Mouse (Mus musculus): ENCODE data around the gene Mllt3. TPM values are rescaled to one million over a fixed set of nuclear protein-coding genes. Genes with fewer than 3 reads are reported as not detected.

The Mllt3 gene
- polyA plus RNA-seq, 1 experiment from 2014 or later: 163 TPM

DNA sequence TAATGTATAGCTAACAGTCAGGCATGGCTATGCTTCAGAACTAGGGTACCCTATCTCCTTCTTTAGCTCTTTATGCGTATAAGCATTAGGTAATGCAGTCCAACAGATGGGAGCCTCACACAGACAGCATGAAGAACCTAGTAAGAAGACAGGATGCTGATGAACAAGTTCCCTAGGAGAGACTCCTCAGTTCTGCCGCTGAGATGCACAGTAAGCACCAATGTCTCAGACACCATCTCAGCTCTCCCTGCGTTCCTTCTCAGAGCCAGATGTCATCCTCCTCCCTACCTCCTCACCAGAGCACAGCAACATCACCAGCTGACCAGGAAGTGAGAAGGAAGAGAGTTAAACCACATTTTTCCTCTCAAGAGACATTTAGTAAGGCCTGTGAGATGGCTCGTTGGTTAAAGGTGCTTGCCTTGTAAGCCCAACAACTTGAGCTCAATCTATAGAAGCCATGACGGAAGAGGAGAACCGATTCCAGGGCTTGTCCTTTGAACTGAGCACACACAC lies 202.3 kb downstream of the Mllt3 start:
- no peaks in the 10 kb centered on the region for H3K9me3 ChIP-seq
- WGBS: 89% methylated on average over 6 of the region's 6 CpGs
- no peak overlapping the region for H3K4me3 ChIP-seq
- no peak overlapping the region for H3K9ac ChIP-seq (replicated peaks)
- no peak overlapping the region for H3K4me2 ChIP-seq (replicated peaks)
- ATAC-seq (replicated peaks): no peak
- no peak overlapping the region for H3K27ac ChIP-seq (replicated peaks)
- peaks cover 20% of the 10 kb centered on the region for H3K4me1 ChIP-seq
- H3K36me3 ChIP-seq: no peaks in the 10 kb centered on the region
- H3K27me3 ChIP-seq: no peaks in the 10 kb centered on the region

DNA sequence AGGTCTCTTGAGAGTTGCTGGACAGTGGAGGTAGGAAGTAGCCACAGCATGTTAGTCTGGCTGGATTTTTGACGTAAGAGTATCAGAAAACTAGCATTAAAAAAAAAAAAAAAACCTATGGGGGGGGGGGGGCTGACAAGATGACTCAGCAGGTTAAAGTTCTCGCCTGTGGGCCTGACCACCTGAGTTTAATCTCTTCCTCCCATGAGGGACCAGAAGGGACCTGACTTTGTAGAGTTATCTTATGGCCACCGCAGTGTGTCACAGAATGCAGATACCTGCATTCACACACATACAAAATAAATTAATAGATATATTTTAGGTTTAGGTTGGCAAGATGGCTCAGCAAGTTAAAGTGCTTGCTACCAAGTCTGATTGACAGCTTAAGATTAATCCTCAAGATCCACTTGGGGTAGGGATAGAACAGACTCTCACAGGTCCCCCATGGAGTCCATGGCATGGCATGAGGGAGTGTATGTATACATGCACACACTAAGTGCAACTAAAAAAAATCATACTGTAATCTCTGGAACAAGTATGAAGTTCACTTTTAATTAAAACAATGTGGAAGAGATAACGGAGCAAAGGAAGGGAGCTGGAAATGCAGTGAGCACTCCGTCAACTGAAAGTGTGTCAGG lies 203.6 kb downstream of the Mllt3 start:
- H3K27me3 ChIP-seq: no peaks in the 10 kb centered on the region
- 92% methylated on average over 5 of the region's 5 CpGs for WGBS
- ATAC-seq (replicated peaks): no peak
- no peaks in the 10 kb centered on the region for H3K36me3 ChIP-seq
- H3K4me1 ChIP-seq: peaks cover 9% of the 10 kb centered on the region
- H3K27ac ChIP-seq (replicated peaks): no peak overlapping the region
- no peak overlapping the region for H3K4me3 ChIP-seq
- no peak overlapping the region for H3K4me2 ChIP-seq (replicated peaks)
- H3K9me3 ChIP-seq: no peaks in the 10 kb centered on the region
- H3K9ac ChIP-seq (replicated peaks): no peak overlapping the region

DNA sequence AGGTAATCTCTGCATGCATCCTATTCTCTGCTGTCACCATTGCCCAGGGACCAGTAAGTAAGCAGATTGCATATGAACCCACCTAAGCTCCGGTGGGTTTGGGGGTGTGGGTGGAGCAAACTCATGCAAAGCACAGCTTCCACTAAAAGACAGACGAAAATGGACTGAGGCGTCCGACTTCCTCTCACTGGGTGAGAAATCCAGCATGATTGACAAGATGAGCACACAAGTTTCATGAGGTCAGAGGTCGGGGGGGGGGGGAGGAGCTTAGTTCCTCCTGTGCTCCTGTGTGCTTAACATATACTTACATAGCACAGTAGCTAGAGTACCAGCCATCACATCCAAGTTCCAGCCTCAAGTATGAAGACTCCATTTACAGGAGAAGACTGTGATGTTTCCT lies 206.8 kb downstream of the Mllt3 start:
- H3K4me3 ChIP-seq: no peak overlapping the region

DNA sequence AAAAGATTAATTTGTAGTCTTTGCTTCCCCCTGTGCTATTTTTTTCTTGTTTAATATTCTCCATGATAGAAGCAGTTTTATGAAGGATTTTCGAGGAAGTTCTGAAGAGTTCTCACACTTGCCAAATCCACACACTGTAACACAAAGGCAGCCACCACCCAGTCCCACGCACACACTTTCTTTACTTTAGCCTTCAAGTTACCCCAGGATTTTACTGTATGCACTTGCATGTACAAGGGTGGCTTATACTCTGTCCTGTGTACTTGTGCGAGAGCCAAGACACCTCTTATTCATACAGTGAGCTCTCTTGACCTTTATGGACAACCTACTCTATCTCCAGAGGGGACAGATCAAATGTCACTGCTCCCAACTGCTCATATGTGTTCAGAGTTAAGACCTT lies 209.5 kb downstream of the Mllt3 start:
- Histone ChIP-seq H3K36me3 (0 out of 2 replicates have a peak, but pooled peaks cover 2% of the 10 kb centered on the region), H3K4me3 (no peak overlapping the region), H3K27me3 (no peaks in the 10 kb centered on the region), H3K4me1 (peaks cover 34% of the 10 kb centered on the region), H3K27ac (replicated peaks) (peak overlapping the region; percentile 37; the same call in 1 of the 2 replicates), H3K9ac (replicated peaks) (no peak overlapping the region; the same call in 1 of the 2 replicates), H3K9me3 (no peaks in the 10 kb centered on the region), H3K4me2 (replicated peaks) (no peak overlapping the region)
- ATAC-seq (replicated peaks): no peak; the same call in 1 of the 2 replicates
- WGBS: 77% methylated on average over 3 of the region's 3 CpGs

More for the DNA sequence above, 206.8 kb downstream of the Mllt3 start:
- Histone ChIP-seq H3K9ac (replicated peaks) (no peak overlapping the region), H3K36me3 (0 out of 2 replicates have a peak, but pooled peaks cover 2% of the 10 kb centered on the region), H3K4me2 (replicated peaks) (no peak overlapping the region), H3K27ac (replicated peaks) (no peak overlapping the region), H3K27me3 (no peaks in the 10 kb centered on the region), H3K4me1 (peaks cover 19% of the 10 kb centered on the region), H3K9me3 (no peaks in the 10 kb centered on the region)
- no peak for ATAC-seq (replicated peaks)
- 82% methylated on average over 5 of the region's 5 CpGs for WGBS

DNA sequence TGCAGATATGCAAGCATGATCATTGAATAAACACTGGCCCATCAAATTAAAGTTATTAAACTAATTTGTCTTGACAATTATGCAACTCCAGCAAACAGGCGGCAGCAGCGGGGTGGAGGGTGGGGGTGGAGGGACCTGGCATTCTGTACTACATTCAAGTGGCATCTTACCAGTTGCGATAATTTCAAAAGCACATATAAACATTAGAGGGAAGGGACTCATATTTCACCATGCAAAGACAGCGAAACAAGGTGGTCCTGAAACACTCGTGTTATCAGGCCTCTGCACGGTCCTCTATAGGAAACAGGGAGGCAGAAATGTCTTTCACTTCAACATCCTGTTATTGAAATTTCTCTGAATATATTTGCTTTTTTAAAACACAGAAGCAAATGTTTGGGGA lies 210.0 kb downstream of the Mllt3 start:
- Histone ChIP-seq H3K4me1 (peaks cover 39% of the 10 kb centered on the region), H3K27ac (replicated peaks) (peak overlapping the region; percentile 37; the same call in 1 of the 2 replicates), H3K4me2 (replicated peaks) (no peak overlapping the region), H3K36me3 (0 out of 2 replicates have a peak, but pooled peaks cover 2% of the 10 kb centered on the region), H3K4me3 (no peak overlapping the region), H3K27me3 (no peaks in the 10 kb centered on the region), H3K9ac (replicated peaks) (no peak overlapping the region), H3K9me3 (no peaks in the 10 kb centered on the region)
- WGBS: 59% methylated on average over 6 of the region's 6 CpGs
- no peak for ATAC-seq (replicated peaks)

DNA sequence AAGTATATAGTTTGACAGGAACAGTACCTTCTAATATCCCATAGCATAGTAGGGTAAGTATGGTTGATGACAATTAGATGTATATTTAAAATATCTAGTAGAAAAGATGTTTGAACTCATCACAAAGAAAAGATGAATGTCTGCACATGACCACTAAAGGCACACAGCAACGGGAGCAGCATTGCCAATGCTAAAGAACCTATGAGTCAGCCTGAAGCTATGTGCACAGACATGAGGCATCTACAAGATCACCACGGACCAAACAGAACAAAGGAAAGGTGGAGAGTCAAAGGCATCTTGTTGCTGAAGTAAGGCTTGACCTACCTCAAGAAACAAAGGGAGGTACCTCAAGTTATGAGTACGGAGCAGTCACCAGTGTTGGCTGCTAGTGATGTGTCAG lies 212.3 kb downstream of the Mllt3 start:
- Histone ChIP-seq H3K27ac (replicated peaks) (no peak overlapping the region), H3K9me3 (no peaks in the 10 kb centered on the region), H3K9ac (replicated peaks) (no peak overlapping the region), H3K4me1 (peaks cover 39% of the 10 kb centered on the region), H3K27me3 (no peaks in the 10 kb centered on the region), H3K4me3 (no peak overlapping the region), H3K4me2 (replicated peaks) (no peak overlapping the region), H3K36me3 (0 out of 2 replicates have a peak, but pooled peaks cover 2% of the 10 kb centered on the region)
- 93% methylated on average over 3 of the region's 3 CpGs for WGBS
- no peak for ATAC-seq (replicated peaks)

DNA sequence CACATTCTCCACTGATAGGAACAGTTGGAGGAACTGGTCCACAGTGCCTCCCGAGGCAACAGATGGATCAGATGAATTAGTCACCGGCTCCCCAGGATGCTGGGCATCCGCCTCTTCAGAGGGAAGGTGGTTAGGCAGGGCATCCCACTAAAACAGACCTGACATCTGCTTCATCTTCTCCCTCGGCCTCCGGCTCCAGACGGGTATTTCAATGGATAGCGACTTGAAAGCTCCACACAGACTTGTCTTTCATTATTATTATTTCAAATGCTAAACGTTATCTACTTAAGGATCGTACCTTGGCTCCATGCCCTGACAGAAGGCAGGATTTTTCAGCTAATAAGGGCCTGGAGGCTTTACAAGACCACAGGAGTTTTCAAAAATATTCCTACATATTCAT lies 214.0 kb downstream of the Mllt3 start:
- H3K4me2 ChIP-seq (replicated peaks): no peak overlapping the region
- ATAC-seq (replicated peaks): peak; percentile 75

DNA sequence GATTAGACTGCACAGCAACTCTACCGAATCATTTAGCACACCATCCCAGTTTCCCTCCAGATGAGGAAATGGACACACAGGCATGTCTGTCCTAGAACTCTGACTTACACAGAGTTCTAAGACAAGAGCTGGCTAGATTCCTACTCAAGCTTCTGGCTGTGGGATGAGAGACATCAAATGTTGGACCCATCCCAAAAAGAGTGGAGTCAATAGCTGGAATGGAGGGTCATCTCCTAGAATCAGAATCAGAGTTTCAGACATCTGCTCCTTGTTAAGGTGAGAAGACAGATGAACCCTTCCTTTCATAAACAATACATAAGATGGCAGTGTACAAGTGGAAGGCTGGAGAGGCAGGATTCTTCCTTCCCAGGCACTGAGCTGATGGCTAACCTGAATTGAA lies 214.9 kb downstream of the Mllt3 start:
- H3K4me1 ChIP-seq: peaks cover 34% of the 10 kb centered on the region
- H3K9ac ChIP-seq (replicated peaks): no peak overlapping the region
- H3K36me3 ChIP-seq: 0 out of 2 replicates have a peak, but pooled peaks cover 2% of the 10 kb centered on the region
- WGBS: 88% methylated on average over 1 of the region's 1 CpGs
- ATAC-seq (replicated peaks): no peak
- no peak overlapping the region for H3K4me3 ChIP-seq
- no peaks in the 10 kb centered on the region for H3K27me3 ChIP-seq
- H3K9me3 ChIP-seq: no peaks in the 10 kb centered on the region
- no peak overlapping the region for H3K4me2 ChIP-seq (replicated peaks)
- H3K27ac ChIP-seq (replicated peaks): peak overlapping the region; percentile 69

More for the DNA sequence above, 214.0 kb downstream of the Mllt3 start:
- Histone ChIP-seq H3K4me3 (no peak overlapping the region), H3K9me3 (no peaks in the 10 kb centered on the region), H3K27me3 (no peaks in the 10 kb centered on the region), H3K27ac (replicated peaks) (peak overlapping the region; percentile 69), H3K4me1 (peaks cover 39% of the 10 kb centered on the region), H3K36me3 (0 out of 2 replicates have a peak, but pooled peaks cover 2% of the 10 kb centered on the region), H3K9ac (replicated peaks) (no peak overlapping the region)
- 21% methylated on average over 9 of the region's 9 CpGs for WGBS

DNA sequence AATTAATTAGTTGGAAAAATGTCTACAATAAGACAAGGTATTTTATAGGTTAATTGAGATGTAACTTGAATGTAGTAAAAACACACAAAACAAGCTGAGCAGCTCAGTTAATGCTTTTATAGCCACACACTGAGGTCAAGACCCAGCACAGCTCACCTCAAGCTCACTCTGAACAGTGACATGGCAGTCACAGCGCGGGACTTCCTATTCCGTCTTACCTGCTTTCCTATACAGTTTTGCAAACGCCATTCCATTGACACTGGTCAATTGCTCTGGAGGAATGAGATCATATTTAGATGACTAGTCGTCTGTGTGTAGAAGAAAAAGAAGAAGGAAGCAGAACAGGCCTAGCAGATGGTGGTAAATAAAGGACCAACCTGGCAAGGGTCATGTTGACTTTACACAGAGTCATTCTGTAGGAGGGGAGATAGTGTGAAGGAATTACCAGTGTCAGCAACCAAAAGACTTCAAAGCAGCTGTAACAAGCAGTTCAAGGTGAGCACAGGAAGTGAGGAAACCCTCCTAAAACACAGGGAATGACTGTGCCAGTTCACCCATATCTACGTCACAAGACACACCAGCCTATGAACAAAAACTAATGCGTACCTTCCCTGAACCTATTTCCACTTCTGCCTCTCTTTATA lies 217.6 kb downstream of the Mllt3 start:
- no peak overlapping the region for H3K4me2 ChIP-seq (replicated peaks)
- H3K9me3 ChIP-seq: no peaks in the 10 kb centered on the region
- no peak for ATAC-seq (replicated peaks)
- no peaks in the 10 kb centered on the region for H3K27me3 ChIP-seq
- WGBS: 91% methylated on average over 7 of the region's 7 CpGs
- H3K36me3 ChIP-seq: no peaks in the 10 kb centered on the region
- H3K27ac ChIP-seq (replicated peaks): no peak overlapping the region
- peaks cover 22% of the 10 kb centered on the region for H3K4me1 ChIP-seq
- H3K9ac ChIP-seq (replicated peaks): no peak overlapping the region
- H3K4me3 ChIP-seq: no peak overlapping the region

DNA sequence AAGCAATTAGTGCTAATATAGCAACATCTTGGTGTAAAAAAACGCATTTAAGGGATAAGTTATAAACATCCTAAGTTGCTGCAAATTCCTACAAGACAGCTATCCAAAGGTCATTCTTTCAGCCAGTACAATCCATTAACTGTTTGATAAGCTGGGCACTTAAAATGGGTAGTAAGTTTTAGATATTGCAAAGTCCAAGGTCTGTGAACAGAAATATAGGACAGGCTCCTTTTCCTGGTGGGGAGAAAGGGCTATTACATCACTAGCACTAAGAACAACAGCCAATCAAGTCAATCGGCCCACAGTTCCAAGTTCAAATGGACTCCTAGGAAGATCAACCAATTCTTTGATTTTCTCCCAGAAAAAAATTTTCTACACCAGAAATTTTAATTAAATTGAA lies 221.3 kb downstream of the Mllt3 start:
- Histone ChIP-seq H3K27me3 (no peaks in the 10 kb centered on the region), H3K4me1 (peaks cover 2% of the 10 kb centered on the region), H3K9ac (replicated peaks) (no peak overlapping the region), H3K36me3 (no peaks in the 10 kb centered on the region), H3K4me3 (no peak overlapping the region), H3K4me2 (replicated peaks) (no peak overlapping the region), H3K9me3 (no peaks in the 10 kb centered on the region), H3K27ac (replicated peaks) (no peak overlapping the region)
- ATAC-seq (replicated peaks): no peak
- 95% methylated on average over 2 of the region's 2 CpGs for WGBS

DNA sequence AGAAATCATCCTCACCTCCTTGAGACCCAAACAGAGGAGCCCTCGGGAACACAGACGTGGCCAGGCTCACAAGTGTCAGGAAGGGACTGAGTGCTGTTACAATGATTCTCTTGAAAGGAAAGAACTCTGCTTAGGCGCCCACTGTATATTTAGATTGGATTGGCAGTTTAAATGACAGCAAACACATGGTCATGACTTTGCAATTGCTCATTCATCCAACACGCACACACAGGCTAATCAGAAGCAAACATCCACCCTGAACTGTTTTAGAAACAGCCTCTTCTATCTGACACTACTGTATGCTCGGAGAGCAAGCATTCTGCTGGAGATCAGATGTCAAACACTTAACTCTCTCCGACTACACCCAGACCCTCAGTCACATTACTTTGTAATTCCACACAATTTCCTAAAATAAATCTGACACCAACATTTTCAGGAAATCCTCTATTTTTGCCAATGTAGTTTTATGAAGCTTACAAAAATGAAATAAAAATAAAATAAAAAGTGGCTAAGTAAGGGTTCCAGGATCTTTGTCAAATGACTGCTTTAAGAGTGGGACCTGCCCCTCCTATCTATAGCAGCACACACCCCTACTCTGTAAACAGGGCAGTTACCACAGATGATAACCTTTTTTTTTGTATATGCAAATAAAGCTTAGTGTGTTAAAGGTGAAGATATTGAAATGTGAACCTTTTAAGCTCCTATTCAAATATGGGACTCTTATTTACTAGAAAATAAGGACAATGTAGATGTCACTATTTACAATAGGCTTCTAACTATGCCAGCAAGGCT lies 226.8 kb downstream of the Mllt3 start:
- no peaks in the 10 kb centered on the region for H3K36me3 ChIP-seq
- ATAC-seq (replicated peaks): 0 out of 2 replicates have a peak, but pooled peaks have one; percentile 60
- 20% methylated on average over 6 of the region's 6 CpGs for WGBS
- peaks cover 35% of the 10 kb centered on the region for H3K4me1 ChIP-seq
- no peak overlapping the region for H3K4me3 ChIP-seq
- H3K9me3 ChIP-seq: no peaks in the 10 kb centered on the region
- H3K9ac ChIP-seq (replicated peaks): no peak overlapping the region
- H3K4me2 ChIP-seq (replicated peaks): no peak overlapping the region
- H3K27ac ChIP-seq (replicated peaks): no peak overlapping the region
- no peaks in the 10 kb centered on the region for H3K27me3 ChIP-seq

DNA sequence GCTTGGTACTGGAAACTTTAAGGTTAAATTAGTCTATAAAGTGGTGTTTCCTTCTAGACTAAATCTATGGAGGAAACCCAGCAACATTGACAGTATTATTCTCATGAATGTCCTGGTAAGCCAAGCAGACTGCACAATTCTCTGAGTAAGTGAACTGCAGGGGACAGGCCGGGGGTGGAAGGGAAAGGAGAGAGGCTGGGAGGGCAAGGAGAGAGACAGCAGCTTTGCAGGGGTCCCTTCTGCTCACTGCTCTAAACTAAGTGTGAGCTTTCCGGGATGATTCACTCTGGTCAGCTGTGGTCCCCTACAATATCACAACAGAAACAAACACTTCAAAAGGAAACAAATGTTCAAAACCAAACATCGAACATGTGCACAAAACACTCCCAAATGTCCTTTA lies 228.6 kb downstream of the Mllt3 start:
- H3K4me1 ChIP-seq: peaks cover 35% of the 10 kb centered on the region
- H3K27me3 ChIP-seq: no peaks in the 10 kb centered on the region
- H3K4me2 ChIP-seq (replicated peaks): no peak overlapping the region
- H3K36me3 ChIP-seq: no peaks in the 10 kb centered on the region
- no peaks in the 10 kb centered on the region for H3K9me3 ChIP-seq
- no peak overlapping the region for H3K4me3 ChIP-seq
- WGBS: 39% methylated on average over 3 of the region's 3 CpGs
- H3K27ac ChIP-seq (replicated peaks): no peak overlapping the region
- no peak overlapping the region for H3K9ac ChIP-seq (replicated peaks)
- ATAC-seq (replicated peaks): no peak

Measured in forebrain, embryonic 15.5 days (tissue).